Mouse (Mus musculus) kidney, embryonic 15.5 days (tissue): ENCODE measurements around the gene Ccr7. TPM values are rescaled to one million over a fixed set of nuclear protein-coding genes. Genes with fewer than 3 reads are reported as not detected.
A peak's percentile ranks its signal among the peaks of the same experiment; 100 is the strongest.

Experiments
- ATAC-seq: fragments of 200-750 bp; cut with Nextera tagmentation; replicated peaks from 2 replicates; pipeline ENCODE4 v1.8.0; 2017; ENCODE audit warnings: moderate TSS enrichment; ENCODE audit not compliant: low FRiP score
- H3K27ac ChIP-seq: fragments of 300-500 bp; sonication (generic); 2 replicates; pipeline ENCODE4 v1.5.1; 2015; ENCODE audit warnings: mild to moderate bottlenecking, inconsistent platforms
- H3K27me3 ChIP-seq: fragments of 300-500 bp; sonication (generic); 2 replicates; pipeline ENCODE4 v1.6.1; 2015; ENCODE audit warnings: inconsistent platforms
- H3K36me3 ChIP-seq: fragments of 300-500 bp; sonication (generic); 2 replicates; pipeline ENCODE4 v1.6.1; 2015; ENCODE audit warnings: inconsistent platforms
- H3K4me1 ChIP-seq: fragments of 300-500 bp; sonication (generic); 2 replicates; pipeline ENCODE4 v1.6.1; 2015; ENCODE audit warnings: inconsistent platforms
- H3K4me2 ChIP-seq: fragments of 300-500 bp; sonication (generic); 2 replicates; pipeline ENCODE4 v1.6.1; 2015; ENCODE audit warnings: moderate library complexity, mild to moderate bottlenecking, inconsistent platforms
- H3K4me3 ChIP-seq: fragments of 300-500 bp; sonication (generic); replicated peaks from 2 replicates; pipeline ENCODE4 v1.5.1; 2015; ENCODE audit warnings: mild to moderate bottlenecking, inconsistent platforms
- H3K9ac ChIP-seq: fragments of 300-500 bp; sonication (generic); 2 replicates; pipeline ENCODE4 v1.6.1; 2015; ENCODE audit warnings: mild to moderate bottlenecking, inconsistent platforms
- H3K9me3 ChIP-seq: fragments of 300-500 bp; sonication (generic); replicated peaks from 2 replicates; pipeline ENCODE4 v1.6.1; 2016; ENCODE audit warnings: inconsistent platforms
- WGBS: fragments of 180-500 bp; shearing (Covaris S2); methylation state at CpG from one replicate; pipeline ENCODE4 v1.1.7; 2015; ENCODE audit warnings: mixed read lengths; 5-methylcytosine and 5-hydroxymethylcytosine counted together
- polyA plus RNA-seq: library from polyadenylated mRNA; unstranded; fragments of >200 nt; fragmentation: Nextera tagmentation; extraction: Ambion mirVana; gene quantifications from 2 replicates; pipeline ENCODE4 v1.2.1, GENCODE M21; 2015

The Ccr7 gene
- polyA plus RNA-seq, 1 experiment from 2014 or later: 0.17 TPM

DNA sequence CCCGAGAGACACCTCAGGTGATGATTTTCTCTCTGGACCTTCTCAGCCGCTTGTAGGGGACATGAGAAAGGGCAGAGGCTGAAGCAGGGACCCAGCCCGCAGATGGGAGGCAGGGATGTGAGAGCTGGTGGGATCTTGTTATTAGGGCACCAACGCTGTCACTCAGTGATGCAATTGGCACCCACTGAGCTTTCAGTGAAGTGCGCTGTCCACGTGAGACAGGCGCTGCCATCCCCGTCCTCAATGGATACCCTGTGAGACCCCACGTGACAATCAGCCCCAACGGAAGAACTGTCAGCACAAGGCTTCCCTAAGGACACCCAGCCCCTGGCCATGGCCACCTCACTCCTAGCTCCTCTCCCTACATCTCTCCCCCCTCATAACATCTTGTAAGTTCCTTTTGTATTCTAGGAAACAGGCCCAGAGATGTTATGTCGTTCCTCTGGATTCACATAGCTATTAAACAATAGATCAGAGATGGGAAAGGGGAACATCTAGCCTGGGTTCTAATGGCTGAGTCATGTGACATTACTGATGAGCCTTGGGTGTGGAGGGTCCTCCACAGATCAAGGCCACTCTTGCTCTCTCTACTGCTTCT, 3.4 kb downstream of the Ccr7 start:
- no peaks in the 10 kb centered on the region for H3K9me3 ChIP-seq
- no peak overlapping the region for H3K4me2 ChIP-seq
- no peaks in the 10 kb centered on the region for H3K27me3 ChIP-seq
- H3K4me3 ChIP-seq: no peak overlapping the region
- ATAC-seq: no peak
- no peak overlapping the region for H3K9ac ChIP-seq
- H3K27ac ChIP-seq: no peak overlapping the region
- H3K4me1 ChIP-seq: peaks cover 39% of the 10 kb centered on the region
- H3K36me3 ChIP-seq: no peaks in the 10 kb centered on the region
- 73% methylated on average over 11 of the region's 11 CpGs for WGBS

DNA sequence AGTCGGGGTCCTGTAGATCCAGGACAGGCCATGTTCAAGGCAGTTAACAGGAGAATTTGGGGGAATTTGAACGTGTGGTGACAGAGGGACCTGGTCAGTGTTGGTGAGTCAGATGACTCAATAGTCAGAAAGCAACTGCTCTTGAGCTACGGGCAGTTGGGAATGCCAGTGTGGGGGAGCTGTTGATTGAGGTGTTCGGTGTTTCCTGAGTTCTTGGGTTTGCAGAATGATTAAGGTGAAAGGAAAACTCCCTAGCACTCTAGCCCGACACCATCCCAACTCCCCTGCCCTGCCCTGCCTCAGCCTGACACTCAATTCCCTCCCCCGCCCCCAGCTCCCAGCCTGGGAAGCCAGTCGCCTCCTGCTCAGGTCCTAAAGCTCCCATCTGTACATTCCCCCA, 4.0 kb downstream of the Ccr7 start:
- H3K36me3 ChIP-seq: no peaks in the 10 kb centered on the region
- peaks cover 39% of the 10 kb centered on the region for H3K4me1 ChIP-seq
- no peaks in the 10 kb centered on the region for H3K27me3 ChIP-seq
- H3K9ac ChIP-seq: no peak overlapping the region
- H3K9me3 ChIP-seq: no peaks in the 10 kb centered on the region
- H3K27ac ChIP-seq: no peak overlapping the region
- H3K4me2 ChIP-seq: no peak overlapping the region
- no peak overlapping the region for H3K4me3 ChIP-seq
- ATAC-seq: no peak
- 48% methylated on average over 7 of the region's 7 CpGs for WGBS

DNA sequence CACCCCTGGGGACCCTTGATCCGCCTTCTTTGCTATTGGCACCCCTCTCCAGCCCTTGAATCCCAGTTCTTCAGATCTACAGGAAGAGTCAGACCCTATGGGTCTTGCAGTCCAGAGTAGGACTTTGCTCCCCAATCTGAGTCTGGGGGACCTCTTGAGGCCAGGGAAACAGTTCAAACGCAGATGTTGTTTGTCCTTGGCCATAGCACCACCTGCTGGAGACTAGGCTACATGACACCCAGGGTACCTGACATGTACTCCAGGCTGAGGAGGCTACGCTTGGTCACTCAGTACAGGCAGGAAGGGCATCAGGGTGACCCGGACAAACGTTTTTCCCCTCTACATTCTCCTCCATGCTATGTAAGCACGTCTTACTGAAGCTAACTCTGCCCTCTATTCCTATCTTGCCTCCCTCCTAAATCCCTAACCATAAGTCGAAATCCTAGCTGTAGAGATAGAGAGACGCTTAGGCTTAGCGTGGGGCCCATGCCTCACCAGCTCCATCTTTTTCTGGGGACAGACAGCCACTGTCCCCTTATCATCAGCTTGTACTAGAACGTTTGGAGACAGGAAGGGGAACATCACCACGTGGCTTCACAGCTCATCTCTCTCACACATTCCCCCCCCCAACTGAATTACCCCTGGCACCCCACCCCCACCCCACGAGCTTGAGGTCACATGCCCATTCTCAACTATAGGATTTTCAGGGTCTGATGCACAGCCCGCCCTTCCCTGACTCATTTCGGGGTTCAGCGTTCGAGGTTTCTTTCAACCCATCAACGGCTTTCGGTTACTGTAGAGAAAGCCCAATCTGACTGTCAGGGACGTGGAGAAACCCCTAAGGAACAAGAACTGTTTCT, 4.7 kb downstream of the Ccr7 start:
- Histone ChIP-seq H3K9me3 (no peaks in the 10 kb centered on the region), H3K27ac (peak overlapping the region; percentile 94), H3K4me3 (no peak overlapping the region), H3K9ac (no peak overlapping the region), H3K27me3 (no peaks in the 10 kb centered on the region), H3K4me1 (peaks cover 39% of the 10 kb centered on the region), H3K4me2 (0 out of 2 replicates have a peak overlapping the region, but pooled peaks have one; percentile 1), H3K36me3 (no peaks in the 10 kb centered on the region)
- 48% methylated on average over 19 of the region's 19 CpGs for WGBS
- peak; percentile 55 for ATAC-seq

DNA sequence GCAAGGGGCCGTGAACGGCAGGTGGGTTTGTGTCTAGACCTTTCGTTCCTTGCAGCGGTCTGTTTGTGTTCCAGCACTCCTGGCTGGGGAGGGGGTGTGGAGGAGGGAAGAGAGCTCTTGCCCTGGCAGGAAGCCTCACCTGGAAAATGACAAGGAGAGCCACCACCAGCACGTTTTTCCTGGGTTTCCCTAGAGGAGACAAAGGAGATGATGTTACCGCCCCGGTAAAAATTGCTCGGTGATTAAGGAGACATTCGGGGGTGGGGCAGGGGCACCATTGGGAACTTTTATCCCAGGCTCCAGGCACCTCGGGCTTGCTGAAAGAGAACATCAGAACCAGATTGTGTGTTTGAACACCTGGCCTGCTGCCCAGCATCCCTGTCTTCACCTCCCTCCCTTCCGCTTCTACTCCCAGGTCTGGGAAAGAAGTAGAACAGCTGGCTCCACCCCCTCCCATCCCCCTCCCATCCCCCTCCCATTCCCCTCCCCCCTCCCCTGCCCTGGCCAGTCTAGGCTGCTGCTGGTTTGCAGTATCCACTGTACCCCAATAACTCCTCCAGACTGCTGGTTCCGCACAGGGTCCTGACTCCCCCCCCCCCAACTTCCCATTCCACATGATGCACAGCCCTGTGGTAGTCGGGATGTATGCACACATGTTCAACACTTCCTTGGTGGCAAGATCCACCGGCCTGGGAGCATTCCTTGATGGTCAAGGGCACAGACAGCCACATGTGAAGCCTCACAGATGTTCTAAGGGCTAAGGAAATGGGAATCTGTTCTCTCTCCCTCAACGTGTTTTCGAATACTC, 5.8 kb downstream of the Ccr7 start:
- 15% methylated on average over 16 of the region's 16 CpGs for WGBS

DNA sequence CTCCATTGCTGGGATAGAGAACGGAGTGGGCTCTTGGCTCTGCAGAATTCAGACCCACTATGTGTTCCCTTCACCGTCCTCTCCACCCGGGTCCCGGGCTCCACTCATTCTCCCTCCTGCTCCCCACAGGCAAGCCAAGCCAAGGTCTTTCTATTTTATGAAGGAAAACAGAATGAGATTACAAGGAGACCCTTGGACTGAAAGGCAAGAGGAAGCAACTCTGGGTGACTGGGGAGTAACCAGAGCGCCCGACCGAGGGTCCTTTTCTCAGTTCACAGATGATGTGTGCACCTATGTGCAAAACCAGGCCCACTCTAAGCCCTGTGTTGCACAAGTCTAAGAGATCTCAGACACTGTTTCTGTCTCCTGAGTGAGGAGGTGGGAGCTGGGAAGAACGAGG, 6.5 kb downstream of the Ccr7 start:
- H3K27me3 ChIP-seq: no peaks in the 10 kb centered on the region
- H3K4me3 ChIP-seq: no peak overlapping the region
- ATAC-seq: no peak
- peak overlapping the region; percentile 94 for H3K27ac ChIP-seq
- 0 out of 2 replicates have a peak overlapping the region, but pooled peaks have one; percentile 29 for H3K4me2 ChIP-seq
- peaks cover 56% of the 10 kb centered on the region for H3K4me1 ChIP-seq
- no peaks in the 10 kb centered on the region for H3K36me3 ChIP-seq
- no peak overlapping the region for H3K9ac ChIP-seq
- H3K9me3 ChIP-seq: no peaks in the 10 kb centered on the region
- WGBS: 59% methylated on average over 8 of the region's 8 CpGs

More for the DNA sequence above, 5.8 kb downstream of the Ccr7 start:
- no peaks in the 10 kb centered on the region for H3K36me3 ChIP-seq
- peak overlapping the region; percentile 29; the same call in 1 of the 2 replicates for H3K4me2 ChIP-seq
- H3K27me3 ChIP-seq: no peaks in the 10 kb centered on the region
- ATAC-seq: peak; percentile 45; the same call in 1 of the 2 replicates
- no peak overlapping the region for H3K4me3 ChIP-seq
- peaks cover 50% of the 10 kb centered on the region for H3K4me1 ChIP-seq
- no peak overlapping the region for H3K9ac ChIP-seq
- H3K9me3 ChIP-seq: no peaks in the 10 kb centered on the region
- peak overlapping the region; percentile 94 for H3K27ac ChIP-seq

DNA sequence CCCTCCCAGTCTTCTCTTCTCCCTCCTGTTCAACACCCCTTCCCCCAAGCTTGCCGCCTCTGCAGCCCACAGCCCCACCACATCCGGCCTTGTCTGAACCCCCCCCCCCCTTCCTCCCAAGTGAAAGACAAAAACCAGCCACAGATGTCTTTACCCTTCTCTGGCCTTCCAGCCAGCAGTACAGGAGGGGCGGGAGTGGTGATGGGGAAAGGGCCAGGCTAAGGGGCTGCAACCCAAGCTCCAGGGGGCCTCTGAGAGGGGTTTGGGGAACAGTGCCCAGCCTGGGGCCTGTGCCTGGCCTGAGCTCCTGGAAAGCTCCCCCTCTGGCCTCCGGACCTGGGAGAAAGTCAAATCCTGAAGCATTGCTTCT, 7.0 kb downstream of the Ccr7 start:
- Histone ChIP-seq H3K4me1 (peaks cover 60% of the 10 kb centered on the region), H3K9ac (no peak overlapping the region), H3K27ac (peak overlapping the region; percentile 94), H3K27me3 (no peaks in the 10 kb centered on the region), H3K4me3 (no peak overlapping the region), H3K4me2 (peak overlapping the region; percentile 15; the same call in 1 of the 2 replicates), H3K36me3 (no peaks in the 10 kb centered on the region), H3K9me3 (no peaks in the 10 kb centered on the region)
- 20% methylated on average over 4 of the region's 4 CpGs for WGBS
- peak; percentile 30 for ATAC-seq

DNA sequence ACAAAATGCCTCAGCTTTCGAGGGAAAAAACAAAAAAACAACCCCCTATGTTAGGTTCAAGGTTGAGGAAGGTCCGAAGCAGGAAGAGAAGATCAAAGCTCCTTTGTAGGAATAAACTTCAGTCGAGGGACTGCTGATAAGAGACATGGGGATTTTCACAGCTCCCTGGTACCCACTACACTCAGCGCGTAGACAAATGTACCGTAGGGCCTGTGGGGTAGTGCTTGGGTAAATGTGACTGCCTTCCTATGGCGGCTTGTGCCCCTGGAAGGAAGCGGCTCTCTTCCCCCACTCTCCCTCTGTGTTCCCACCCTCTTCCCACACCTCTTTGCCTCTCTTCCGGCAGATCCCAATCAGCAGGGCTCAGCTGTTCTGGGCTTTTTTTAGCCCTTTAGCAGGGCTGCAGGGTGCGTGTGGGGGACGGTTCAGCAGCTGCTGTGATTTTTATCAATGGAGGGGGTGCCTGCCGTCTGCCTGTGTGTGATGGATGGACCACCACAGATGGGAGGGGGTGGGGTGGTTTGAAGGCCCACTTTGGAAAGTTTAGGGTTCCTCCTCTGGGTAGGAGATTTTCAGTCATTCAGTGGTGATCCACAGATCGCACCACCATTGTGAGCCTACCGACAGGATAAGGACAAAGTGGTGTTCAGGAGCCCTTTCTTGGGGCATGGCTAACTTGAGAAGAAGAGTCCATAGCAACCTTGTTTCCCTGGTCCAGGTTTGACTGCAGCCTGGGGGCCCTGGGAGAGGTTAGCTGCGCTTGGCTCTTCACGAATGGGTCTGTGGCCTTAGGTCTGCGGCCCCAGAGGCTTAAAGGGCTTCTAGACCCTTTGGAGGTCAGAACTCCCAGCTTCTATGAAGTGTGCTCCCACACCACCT, 7.6 kb downstream of the Ccr7 start:
- H3K27ac ChIP-seq: peak overlapping the region; percentile 94
- no peaks in the 10 kb centered on the region for H3K9me3 ChIP-seq
- H3K27me3 ChIP-seq: no peaks in the 10 kb centered on the region
- ATAC-seq: peak; percentile 19; the same call in 1 of the 2 replicates
- H3K4me3 ChIP-seq: no peak overlapping the region
- peak overlapping the region; percentile 15; the same call in 1 of the 2 replicates for H3K4me2 ChIP-seq
- no peaks in the 10 kb centered on the region for H3K36me3 ChIP-seq
- 25% methylated on average over 17 of the region's 17 CpGs for WGBS
- H3K9ac ChIP-seq: no peak overlapping the region
- peaks cover 67% of the 10 kb centered on the region for H3K4me1 ChIP-seq

DNA sequence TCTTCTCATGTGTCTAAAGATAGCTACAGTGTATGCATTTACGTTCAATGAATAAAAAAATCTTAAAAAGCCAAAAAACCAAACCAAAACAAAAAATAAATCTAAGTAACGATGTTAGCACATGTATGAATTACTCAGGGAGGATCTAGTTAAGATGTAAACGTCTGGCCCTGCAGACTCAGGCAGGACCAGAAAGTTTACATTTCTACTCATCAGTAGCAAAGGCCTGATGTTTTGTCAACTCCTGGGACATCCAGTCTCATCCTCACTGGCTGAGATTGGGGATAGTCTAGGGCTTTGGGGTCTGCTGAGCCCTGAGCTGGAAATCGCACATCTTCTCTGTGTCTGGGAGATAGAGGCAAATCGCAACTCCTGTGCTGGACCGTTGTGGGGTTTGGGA, 8.3 kb downstream of the Ccr7 start:
- Histone ChIP-seq H3K36me3 (no peaks in the 10 kb centered on the region), H3K9me3 (no peaks in the 10 kb centered on the region), H3K4me1 (peaks cover 71% of the 10 kb centered on the region), H3K27me3 (no peaks in the 10 kb centered on the region), H3K9ac (no peak overlapping the region), H3K4me3 (no peak overlapping the region), H3K27ac (peak overlapping the region; percentile 94), H3K4me2 (no peak overlapping the region)
- no peak for ATAC-seq
- 65% methylated on average over 6 of the region's 6 CpGs for WGBS

DNA sequence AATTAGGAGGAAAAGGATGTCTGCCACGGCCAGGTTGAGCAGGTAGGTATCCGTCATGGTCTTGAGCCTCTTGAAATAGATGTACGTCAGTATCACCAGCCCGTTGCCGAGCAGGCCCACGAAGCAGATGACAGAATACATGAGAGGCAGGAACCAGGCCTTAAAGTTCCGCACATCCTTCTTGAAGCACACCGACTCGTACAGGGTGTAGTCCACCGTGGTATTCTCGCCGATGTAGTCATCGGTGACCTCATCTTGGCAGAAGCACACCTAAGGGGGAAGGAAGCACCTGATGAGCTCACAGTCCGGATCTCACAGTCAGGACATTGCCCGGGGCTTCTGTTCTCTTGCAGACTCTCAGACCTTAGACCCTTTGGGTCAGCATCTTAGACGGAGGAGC, 9.1 kb downstream of the Ccr7 start:
- no peak overlapping the region for H3K9ac ChIP-seq
- H3K9me3 ChIP-seq: no peaks in the 10 kb centered on the region
- H3K4me2 ChIP-seq: no peak overlapping the region
- no peak overlapping the region for H3K4me3 ChIP-seq
- no peaks in the 10 kb centered on the region for H3K36me3 ChIP-seq
- ATAC-seq: no peak
- no peaks in the 10 kb centered on the region for H3K27me3 ChIP-seq
- 95% methylated on average over 16 of the region's 16 CpGs for whole genome bisulfite sequencing
- H3K27ac ChIP-seq: no peak overlapping the region
- H3K4me1 ChIP-seq: peaks cover 71% of the 10 kb centered on the region

DNA sequence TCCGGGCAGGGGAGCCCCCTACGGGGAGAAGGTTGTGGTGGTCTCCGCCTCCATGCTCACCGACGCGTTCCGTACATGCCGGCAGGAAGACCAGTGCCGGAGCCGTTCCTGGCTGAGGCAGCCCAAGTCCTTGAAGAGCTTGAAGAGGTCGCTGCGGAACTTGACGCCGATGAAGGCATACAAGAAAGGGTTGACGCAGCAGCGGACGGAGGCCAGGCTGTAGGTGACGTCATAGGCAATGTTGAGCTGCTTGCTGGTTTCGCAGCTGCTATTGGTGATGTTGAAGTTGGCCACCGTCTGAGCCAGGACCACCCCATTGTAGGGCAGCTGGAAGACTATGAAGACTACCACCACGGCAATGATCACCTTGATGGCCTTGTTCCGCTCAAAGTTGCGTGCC, 9.9 kb downstream of the Ccr7 start:
- Histone ChIP-seq H3K27ac (no peak overlapping the region), H3K9ac (no peak overlapping the region), H3K4me1 (peaks cover 66% of the 10 kb centered on the region), H3K27me3 (no peaks in the 10 kb centered on the region), H3K4me2 (no peak overlapping the region), H3K4me3 (no peak overlapping the region), H3K36me3 (no peaks in the 10 kb centered on the region), H3K9me3 (no peaks in the 10 kb centered on the region)
- 80% methylated on average over 23 of the region's 23 CpGs for WGBS
- ATAC-seq: no peak

DNA sequence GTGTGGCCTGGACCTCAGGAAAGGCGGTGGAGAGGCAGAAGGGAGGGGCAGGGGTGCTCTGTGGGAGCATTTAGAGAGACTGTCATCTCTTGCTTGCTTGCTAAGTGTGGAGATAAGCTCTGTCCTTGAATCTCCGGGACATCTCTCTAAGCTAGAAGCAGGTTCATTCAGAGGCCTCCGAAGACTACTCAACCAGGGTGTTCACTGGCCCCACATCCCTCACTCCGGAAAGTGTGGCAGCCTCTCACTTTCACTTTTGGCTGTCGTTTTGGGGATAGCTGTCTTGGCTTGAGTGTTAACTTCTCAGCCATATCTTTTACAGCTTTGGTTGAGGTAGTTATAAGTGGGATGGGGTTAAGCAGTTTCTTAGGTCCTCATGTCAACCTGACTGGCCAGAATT, 10.4 kb downstream of the Ccr7 start:
- Histone ChIP-seq H3K4me1 (peaks cover 61% of the 10 kb centered on the region), H3K4me2 (no peak overlapping the region), H3K27me3 (no peaks in the 10 kb centered on the region), H3K9ac (no peak overlapping the region), H3K36me3 (no peaks in the 10 kb centered on the region), H3K27ac (peak overlapping the region; percentile 60; the same call in 1 of the 2 replicates), H3K9me3 (no peaks in the 10 kb centered on the region), H3K4me3 (no peak overlapping the region)
- 65% methylated on average over 5 of the region's 5 CpGs for WGBS
- ATAC-seq: no peak
